ENCODE assay signal across 8 mouse cellular contexts in genomic region chr9:60794841-60795351, GRCm38 (mm10). TPM values are rescaled to one million over a fixed set of nuclear protein-coding genes. Genes with fewer than 3 reads are reported as not detected.
DNase-seq lines count a peak whose midpoint lies in the region; ATAC-seq and TF ChIP-seq lines count a peak whose summit lies in the region.

No protein-coding gene starts in this region.

- no peaks in the 10 kb centered on the region for H3K9me3 ChIP-seq in lung, embryonic 14.5 days (ENCODE audit: low read depth, low read length)

- ATAC-seq in common myeloid progenitor, adult 5-6 weeks (replicated peaks; ENCODE audit: low read depth, poor library complexity, severe bottlenecking): peak; percentile 59
- peak; percentile 50 for ATAC-seq in lung, embryonic 14.5 days (ENCODE audit: insufficient read depth)
- ATAC-seq in neutrophil, adult 5-6 weeks (ENCODE audit: extremely low read depth, insufficient number of reproducible peaks, low FRiP score, poor library complexity, severe bottlenecking): peak; percentile 36; the same call in 1 of the 2 replicates

- DNase-seq in layer of hippocampus, postnatal 10 days (ENCODE audit: low spot score in 2 of 2): peak; percentile 12 to 26
- no peak for DNase-seq in layer of hippocampus, adult 9-10 months (ENCODE audit: low spot score)
- peak; percentile 58 to 82 for DNase-seq in heart, adult 18-20 months
- peak; percentile 45 for DNase-seq in kidney, adult 11 months
- peak; percentile 73 for DNase-seq in lung, embryonic 14.5 days
- peak; percentile 53 for DNase-seq in urinary bladder, postnatal 14 days (ENCODE audit: low spot score)

- under 1% methylated on average over 30 of the region's 30 CpGs for WGBS in lung, embryonic 14.5 days

- H3K27me3 ChIP-seq in lung, embryonic 14.5 days (ENCODE audit: insufficient read depth, low read length): no peaks in the 10 kb centered on the region

- peak overlapping the region; percentile 94 for H3K27ac ChIP-seq in lung, embryonic 14.5 days (ENCODE audit: low read depth)

- H3K4me3 ChIP-seq in lung, embryonic 14.5 days (ENCODE audit: low read depth, low read length): peak overlapping the region; percentile 86

- TF ChIP-seq CTCF in lung, embryonic 14.5 days (IDR thresholded peaks at IDR 0.05; ENCODE audit: low read depth): no peak

- peak overlapping the region; percentile 79 for H3K9ac ChIP-seq in lung, embryonic 14.5 days

- no peaks in the 10 kb centered on the region for H3K36me3 ChIP-seq in lung, embryonic 14.5 days (ENCODE audit: insufficient read depth)

- peak overlapping the region; percentile 91 for H3K4me2 ChIP-seq in lung, embryonic 14.5 days

- H3K4me1 ChIP-seq in lung, embryonic 14.5 days (ENCODE audit: insufficient read depth): peaks cover 8% of the 10 kb centered on the region; the same call in 1 of the 2 replicates

RNA-seq across cellular contexts. Expression of gene Uaca, which starts 0.6 kb away (rescaled TPM):
- total RNA-seq in layer of hippocampus, postnatal 10 days (2021): 10 to 100 TPM; 13.7 to 15.2 TPM
- total RNA-seq in common myeloid progenitor, adult 5-6 weeks (2017): 1.9 and 2.4 TPM in 2 replicates
- total RNA-seq in heart, adult 18-20 months (2021): 10 to 100 TPM; 39.1 to 44.2 TPM
- polyA plus RNA-seq in lung, embryonic 14.5 days (2014; fragmentation: Nextera tagmentation; extraction: Ambion mirVana): 16.1 and 28.3 TPM in 2 replicates
- 3.6 and 3.8 TPM in 2 replicates for total RNA-seq in neutrophil, adult 5-6 weeks (2017)
